Mouse (Mus musculus): ENCODE measurements around the gene Gm7102. TPM values are rescaled to one million over a fixed set of nuclear protein-coding genes. Genes with fewer than 3 reads are reported as not detected.
"Not testable (repeated sequence)": the region's sequence is repeated elsewhere in the genome, so short reads cannot be mapped to it uniquely, and the experiment has no call there.

Gene Gm7102
- not detected in 2 replicates for polyA plus RNA-seq (2014; fragmentation: Nextera tagmentation; extraction: Ambion mirVana)

- no peak for DNase-seq (ENCODE audit: low spot score)
These were observed at the start of gene Gm7102 for GRCm38 (mm10) chr19:61175756-61176324. Gm7102 (minus strand) TSS chr19:61176309.

GRCm38 (mm10) chr19:61224678-61225525, 48.8 kb upstream of the Gm7102 start:
- H3K27ac ChIP-seq (ENCODE audit: low read depth, low read length), result peak overlapping the region; percentile 85; the same call in 1 of the 2 replicates
- DNase-seq (ENCODE audit: low spot score), result peak; percentile 33
- no peaks in the 10 kb centered on the region for H3K9me3 ChIP-seq (ENCODE audit: control insufficient read depth, low read length)
- H3K4me2 ChIP-seq, result peak overlapping the region; percentile 79
- ATAC-seq (replicated peaks; ENCODE audit: low FRiP score), result no peak; the same call in 1 of the 2 replicates
- 37% methylated on average over 53 of the region's 53 CpGs for WGBS
- H3K4me1 ChIP-seq (replicated peaks; ENCODE audit: control insufficient read depth, insufficient read depth, low read length), result 0 out of 2 replicates have a peak, but pooled peaks cover 3% of the 10 kb centered on the region
- peak overlapping the region; percentile 53 for H3K4me3 ChIP-seq (ENCODE audit: low read depth, low read length)
- 0 out of 2 replicates have a peak overlapping the region, but pooled peaks have one; percentile 25 for H3K9ac ChIP-seq (ENCODE audit: low read depth, low read length)
- no peaks in the 10 kb centered on the region for H3K27me3 ChIP-seq (replicated peaks; ENCODE audit: control insufficient read depth, insufficient read depth, low read length)
- H3K36me3 ChIP-seq (ENCODE audit: control insufficient read depth, insufficient read depth, low read length), result no peaks in the 10 kb centered on the region

More at GRCm38 (mm10) chr19:61175756-61176324, at the start of gene Gm7102:
- Histone ChIP-seq H3K9ac (ENCODE audit: low read depth, low read length) (no peak within 1 kb of the TSS), H3K27me3 (replicated peaks; ENCODE audit: control insufficient read depth, insufficient read depth, low read length) (no peaks in the 10 kb centered on the region; the same call in 1 of the 2 replicates), H3K27ac (ENCODE audit: low read depth, low read length) (no peak within 1 kb of the TSS), H3K4me3 (ENCODE audit: low read depth, low read length) (peak within 1 kb of the TSS; percentile 35), H3K36me3 (ENCODE audit: control insufficient read depth, insufficient read depth, low read length) (no peaks in the 10 kb centered on the region), H3K9me3 (ENCODE audit: control insufficient read depth, low read length) (no peaks in the 10 kb centered on the region), H3K4me1 (replicated peaks; ENCODE audit: control insufficient read depth, insufficient read depth, low read length) (no peaks in the 10 kb centered on the region), H3K4me2 (peak within 1 kb of the TSS; percentile 60)
- ATAC-seq (replicated peaks; ENCODE audit: low FRiP score), result 0 out of 2 replicates have a peak, but pooled peaks have one; percentile 29
- whole genome bisulfite sequencing, result 19% methylated on average over 39 of the region's 39 CpGs

DNA sequence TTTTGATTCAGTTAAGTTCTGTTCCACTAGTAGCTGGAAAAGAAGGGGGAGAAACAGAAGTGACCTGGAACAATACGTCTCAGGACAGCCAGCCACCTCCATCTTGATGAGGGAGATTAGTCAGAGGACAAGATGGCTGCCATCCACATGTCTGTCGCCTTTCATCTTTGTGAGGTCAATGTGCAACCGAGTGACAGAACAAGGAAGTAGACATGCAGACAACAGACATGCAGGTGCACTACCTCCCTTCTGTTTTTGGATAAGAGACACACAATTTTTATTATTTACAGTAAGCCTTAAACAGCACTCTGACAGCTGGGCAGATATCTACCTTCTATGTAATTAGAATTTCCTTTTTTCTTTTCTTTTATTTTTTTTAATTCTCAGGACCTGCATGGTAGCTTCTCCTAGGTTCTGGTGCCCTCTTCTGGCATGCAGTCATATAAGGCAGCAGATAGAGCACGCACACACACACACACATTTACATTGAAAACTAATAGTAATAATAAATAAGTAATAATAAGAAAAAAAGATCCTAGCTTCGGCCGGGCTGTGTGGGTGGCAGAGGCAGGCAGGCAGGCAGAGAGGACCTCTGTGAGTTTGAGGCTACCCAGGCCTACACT, 47.7 kb upstream of the Gm7102 start:
- no peak for DNase-seq (ENCODE audit: low spot score)
- Histone ChIP-seq H3K4me3 (ENCODE audit: low read depth, low read length) (no peak overlapping the region), H3K27ac (ENCODE audit: low read depth, low read length) (no peak overlapping the region), H3K9ac (ENCODE audit: low read depth, low read length) (no peak overlapping the region), H3K4me2 (no peak overlapping the region), H3K36me3 (ENCODE audit: control insufficient read depth, insufficient read depth, low read length) (no peaks in the 10 kb centered on the region), H3K9me3 (ENCODE audit: control insufficient read depth, low read length) (no peaks in the 10 kb centered on the region), H3K4me1 (replicated peaks; ENCODE audit: control insufficient read depth, insufficient read depth, low read length) (0 out of 2 replicates have a peak, but pooled peaks cover 3% of the 10 kb centered on the region), H3K27me3 (replicated peaks; ENCODE audit: control insufficient read depth, insufficient read depth, low read length) (no peaks in the 10 kb centered on the region)
- ATAC-seq (replicated peaks; ENCODE audit: low FRiP score), result no peak
- WGBS, result 89% methylated on average over 6 of the region's 6 CpGs

- not testable (repeated sequence) for H3K27ac ChIP-seq (ENCODE audit: low read depth, low read length); DNase-seq (ENCODE audit: low spot score); H3K9ac ChIP-seq (ENCODE audit: low read depth, low read length); H3K27me3 ChIP-seq (replicated peaks; ENCODE audit: control insufficient read depth, insufficient read depth, low read length); H3K4me2 ChIP-seq; H3K4me3 ChIP-seq (ENCODE audit: low read depth, low read length); H3K4me1 ChIP-seq (replicated peaks; ENCODE audit: control insufficient read depth, insufficient read depth, low read length); H3K36me3 ChIP-seq (ENCODE audit: control insufficient read depth, insufficient read depth, low read length); H3K9me3 ChIP-seq (ENCODE audit: control insufficient read depth, low read length)
- 49% methylated on average over 6 of the region's 6 CpGs for WGBS
- ATAC-seq (replicated peaks; ENCODE audit: low FRiP score), result peak; percentile 63
These were observed 31.4 kb upstream of the Gm7102 start for GRCm38 (mm10) chr19:61207506-61207905.

DNA sequence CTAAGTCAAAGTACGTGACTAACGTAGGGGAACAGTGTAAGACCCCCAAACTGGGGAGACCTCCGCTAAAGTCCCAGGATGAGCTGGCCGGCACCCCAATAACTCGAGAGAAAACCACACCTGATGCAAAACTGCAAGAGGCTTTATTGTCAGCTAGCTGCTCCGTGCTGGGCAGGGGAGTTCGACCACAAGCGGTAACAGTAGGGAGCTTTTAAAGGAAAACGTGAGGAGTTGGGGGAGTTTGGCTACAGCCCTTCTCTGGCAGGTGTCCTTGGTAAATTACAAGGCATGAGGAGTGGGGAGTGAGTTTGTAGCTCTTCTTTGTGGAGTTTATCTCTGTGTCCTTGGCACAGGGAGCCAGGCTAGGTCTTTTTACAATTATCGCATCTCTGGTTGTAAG, 23.7 kb upstream of the Gm7102 start:
- Histone ChIP-seq H3K4me3 (ENCODE audit: low read depth, low read length) (no peak overlapping the region), H3K27me3 (replicated peaks; ENCODE audit: control insufficient read depth, insufficient read depth, low read length) (no peaks in the 10 kb centered on the region), H3K27ac (ENCODE audit: low read depth, low read length) (no peak overlapping the region), H3K9ac (ENCODE audit: low read depth, low read length) (no peak overlapping the region), H3K9me3 (ENCODE audit: control insufficient read depth, low read length) (no peaks in the 10 kb centered on the region), H3K36me3 (ENCODE audit: control insufficient read depth, insufficient read depth, low read length) (no peaks in the 10 kb centered on the region), H3K4me1 (replicated peaks; ENCODE audit: control insufficient read depth, insufficient read depth, low read length) (no peaks in the 10 kb centered on the region), H3K4me2 (no peak overlapping the region)
- DNase-seq (ENCODE audit: low spot score), result peak; percentile 60
- WGBS, result 17% methylated on average over 10 of the region's 10 CpGs
- ATAC-seq (replicated peaks; ENCODE audit: low FRiP score), result no peak

DNA sequence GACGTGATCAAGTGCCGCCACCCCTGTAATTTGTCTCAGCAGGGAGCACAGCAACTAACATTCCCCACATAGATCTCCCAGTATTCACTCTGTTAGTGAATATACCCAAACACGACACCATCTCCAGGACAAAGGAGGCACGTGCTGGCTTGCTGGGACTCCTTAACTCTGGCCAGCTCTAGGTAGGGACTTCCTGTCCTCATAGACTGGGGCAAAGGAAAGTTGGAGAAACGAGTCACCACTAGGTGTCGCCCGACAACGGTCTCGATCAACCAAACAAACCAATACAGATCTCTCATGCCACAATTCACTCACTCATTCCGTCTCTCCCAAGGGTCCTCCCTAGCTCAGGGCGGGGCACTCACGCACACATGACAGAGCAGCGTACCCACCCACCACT, 23.2 kb upstream of the Gm7102 start:
- Histone ChIP-seq H3K9me3 (ENCODE audit: control insufficient read depth, low read length) (no peaks in the 10 kb centered on the region), H3K4me2 (no peak overlapping the region), H3K4me3 (ENCODE audit: low read depth, low read length) (no peak overlapping the region), H3K4me1 (replicated peaks; ENCODE audit: control insufficient read depth, insufficient read depth, low read length) (no peaks in the 10 kb centered on the region), H3K9ac (ENCODE audit: low read depth, low read length) (no peak overlapping the region), H3K36me3 (ENCODE audit: control insufficient read depth, insufficient read depth, low read length) (no peaks in the 10 kb centered on the region), H3K27ac (ENCODE audit: low read depth, low read length) (no peak overlapping the region), H3K27me3 (replicated peaks; ENCODE audit: control insufficient read depth, insufficient read depth, low read length) (no peaks in the 10 kb centered on the region)
- WGBS, result 15% methylated on average over 13 of the region's 13 CpGs
- ATAC-seq (replicated peaks; ENCODE audit: low FRiP score), result no peak
- peak; percentile 100 for DNase-seq (ENCODE audit: low spot score)

DNA sequence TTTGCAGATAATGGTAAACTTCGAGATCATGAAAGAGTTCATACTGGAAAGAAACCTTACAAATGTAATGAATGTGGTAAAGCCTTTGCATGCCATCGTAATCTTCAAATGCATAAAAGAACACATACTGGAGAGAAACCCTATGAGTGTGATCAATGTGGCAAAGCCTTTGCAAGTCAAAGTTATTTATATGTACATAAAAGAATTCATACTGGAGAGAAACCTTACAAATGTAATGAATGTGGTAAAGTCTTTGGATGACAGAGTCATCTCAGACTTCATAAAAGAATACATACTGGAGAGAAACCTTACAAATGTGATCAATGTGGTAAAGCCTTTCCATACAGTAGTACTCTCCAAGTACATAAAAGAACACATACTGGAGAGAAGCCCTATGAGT, 7.5 kb upstream of the Gm7102 start, which contains the start of gene Gm6020:
TSS of gene Gm6020 (plus strand) at position 301 of the 400 bp plus-strand sequence.
- H3K9me3 ChIP-seq (ENCODE audit: control insufficient read depth, low read length); H3K4me2 ChIP-seq; H3K27ac ChIP-seq (ENCODE audit: low read depth, low read length); H3K27me3 ChIP-seq (replicated peaks; ENCODE audit: control insufficient read depth, insufficient read depth, low read length); H3K36me3 ChIP-seq (ENCODE audit: control insufficient read depth, insufficient read depth, low read length); H3K4me1 ChIP-seq (replicated peaks; ENCODE audit: control insufficient read depth, insufficient read depth, low read length); DNase-seq (ENCODE audit: low spot score); H3K4me3 ChIP-seq (ENCODE audit: low read depth, low read length); ATAC-seq (replicated peaks; ENCODE audit: low FRiP score); H3K9ac ChIP-seq (ENCODE audit: low read depth, low read length): not testable (repeated sequence)
- WGBS, result 79% methylated on average over 2 of the region's 2 CpGs

DNA sequence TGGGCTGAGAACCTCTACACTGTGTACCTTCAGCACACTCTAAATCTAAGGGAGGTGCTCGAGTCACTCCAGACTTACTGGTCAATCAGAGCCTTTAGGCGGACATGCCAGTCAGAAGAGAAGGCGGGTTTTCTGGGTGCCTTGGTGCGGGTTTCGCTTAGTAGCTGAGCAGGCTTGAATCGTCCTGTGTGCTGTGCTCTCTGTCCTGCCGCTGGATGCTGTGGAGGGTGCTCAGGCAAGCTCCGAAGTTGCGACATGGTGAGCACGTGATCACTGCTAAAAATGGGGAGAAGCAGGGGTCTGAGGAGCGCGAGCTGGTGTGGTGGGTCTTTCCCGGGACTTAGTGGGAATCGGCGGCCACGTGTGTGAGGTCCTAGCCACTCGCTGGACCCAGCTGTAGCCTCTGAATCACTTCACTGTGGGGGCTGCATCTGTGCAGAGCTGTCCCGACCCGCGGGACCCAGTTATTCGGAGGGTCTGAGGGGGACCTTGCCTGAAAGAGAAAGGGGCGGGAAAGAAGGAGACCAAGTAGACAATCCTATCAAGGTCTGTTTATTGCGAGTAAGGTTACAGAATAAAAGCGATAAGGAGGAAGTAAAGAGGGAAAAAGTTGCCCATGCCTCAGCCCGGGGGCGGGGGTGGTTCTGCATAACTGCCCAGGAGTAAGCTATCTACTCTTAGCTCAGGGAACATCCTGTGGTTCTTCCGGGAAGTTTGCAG, 24.2 kb downstream of the Gm7102 start:
- H3K9me3 ChIP-seq (ENCODE audit: control insufficient read depth, low read length), result no peaks in the 10 kb centered on the region
- peak overlapping the region; percentile 57 for H3K9ac ChIP-seq (ENCODE audit: low read depth, low read length)
- H3K4me3 ChIP-seq (ENCODE audit: low read depth, low read length), result peak overlapping the region; percentile 50
- peak; percentile 57 for DNase-seq (ENCODE audit: low spot score)
- H3K4me2 ChIP-seq, result peak overlapping the region; percentile 71
- no peaks in the 10 kb centered on the region for H3K36me3 ChIP-seq (ENCODE audit: control insufficient read depth, insufficient read depth, low read length)
- H3K27me3 ChIP-seq (replicated peaks; ENCODE audit: control insufficient read depth, insufficient read depth, low read length), result no peaks in the 10 kb centered on the region
- H3K4me1 ChIP-seq (replicated peaks; ENCODE audit: control insufficient read depth, insufficient read depth, low read length), result no peaks in the 10 kb centered on the region
- 4% methylated on average over 27 of the region's 27 CpGs for WGBS
- no peak overlapping the region for H3K27ac ChIP-seq (ENCODE audit: low read depth, low read length)
- peak; percentile 77 for ATAC-seq (replicated peaks; ENCODE audit: low FRiP score)

Data from liver, embryonic 11.5 days (tissue).